25 mouse cellular contexts compared by ENCODE assay signal in the genomic region with DNA sequence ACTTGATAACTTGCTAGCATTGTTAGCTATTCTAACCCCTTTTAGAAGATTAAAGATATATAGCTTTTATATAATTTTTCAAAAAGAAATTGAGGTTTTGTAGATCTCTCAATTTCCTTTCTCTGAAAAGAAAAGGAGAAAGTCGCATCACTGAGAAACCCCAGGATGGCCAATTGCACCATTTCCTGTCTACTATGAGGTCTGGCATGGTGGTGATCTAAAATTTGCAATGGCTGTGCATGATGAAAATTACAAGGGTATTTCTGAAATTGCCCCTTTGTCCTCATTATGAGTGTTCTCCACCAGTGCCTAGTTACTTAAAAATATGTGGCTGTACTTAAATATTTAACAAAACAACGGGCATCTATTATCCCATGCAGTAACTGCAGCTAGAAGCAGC.
"Had no signal": no experiment of that assay in that cellular context is flagged by ENCODE, and none has a peak within 500 bp of the region (broad histone marks: within the 10 kb centered on the region; RNA-seq: fewer than 3 reads in every experiment).

No protein-coding gene starts in this region.

- H3K9ac ChIP-seq: liver, embryonic 15.5 days; liver, postnatal 0 days; lung, embryonic 15.5 days; midbrain, embryonic 13.5 days; neural tube, embryonic 13.5 days; neural tube, embryonic 15.5 days; stomach, embryonic 15.5 days had no signal

- H3K36me3 ChIP-seq: lung, embryonic 15.5 days; midbrain, embryonic 13.5 days; neural tube, embryonic 13.5 days; neural tube, embryonic 15.5 days; stomach, embryonic 15.5 days had no signal

- H3K9me3 ChIP-seq: liver, embryonic 15.5 days; lung, embryonic 15.5 days; megakaryocyte, embryonic 14.5 days; midbrain, embryonic 13.5 days; neural tube, embryonic 13.5 days; neural tube, embryonic 15.5 days; stomach, embryonic 15.5 days had no signal

- H3K27me3 ChIP-seq: liver, embryonic 15.5 days; lung, embryonic 15.5 days; megakaryocyte, embryonic 14.5 days; midbrain, embryonic 13.5 days; neural tube, embryonic 13.5 days; neural tube, embryonic 15.5 days; stomach, embryonic 15.5 days had no signal

- DNase-seq: liver, postnatal 0 days; lung, adult 2 months; lung, postnatal 14 days; lung, postnatal 36 days; retina, postnatal 1 day; right cerebral cortex, adult 18-20 months; right cerebral cortex, postnatal 25 days; right cerebral cortex, postnatal 4 days; spleen, adult 18-20 months; thymus, adult 2 months; thymus, postnatal 25 days; thymus, postnatal 4 days had no signal

- H3K4me1 ChIP-seq: liver, embryonic 15.5 days; lung, embryonic 15.5 days; midbrain, embryonic 13.5 days; neural tube, embryonic 13.5 days; neural tube, embryonic 15.5 days; stomach, embryonic 15.5 days had no signal

- H3K4me3 ChIP-seq: liver, embryonic 15.5 days; lung, embryonic 15.5 days; megakaryocyte, embryonic 14.5 days; midbrain, embryonic 13.5 days; myocyte; neural tube, embryonic 13.5 days; neural tube, embryonic 15.5 days; stomach, embryonic 15.5 days had no signal

- H3K27ac ChIP-seq: liver, embryonic 15.5 days; lung, embryonic 15.5 days; macrophage; midbrain, embryonic 13.5 days; neural tube, embryonic 13.5 days; neural tube, embryonic 15.5 days; stomach, embryonic 15.5 days; stomach, postnatal 0 days had no signal

- H3K4me2 ChIP-seq: liver, embryonic 15.5 days; lung, embryonic 15.5 days; midbrain, embryonic 11.5 days; midbrain, embryonic 13.5 days; neural tube, embryonic 13.5 days; neural tube, embryonic 15.5 days; stomach, embryonic 15.5 days had no signal

- ATAC-seq: lung, postnatal 0 days; midbrain, embryonic 13.5 days; midbrain, embryonic 16.5 days had no signal
